Mouse (Mus musculus): Measurements from ENCODE around the gene Map3k19.

Map3k19 gene

GRCm38 (mm10) chr1:127796752-127797151, 58.1 kb downstream of the Map3k19 start:
- DNase-seq (ENCODE audit: low read depth) = no peak

- peak; percentile 88 for DNase-seq (ENCODE audit: low read depth)
These were observed 58.5 kb downstream of the Map3k19 start for GRCm38 (mm10) chr1:127796341-127796740.

GRCm38 (mm10) chr1:127795087-127795769, 59.6 kb downstream of the Map3k19 start:
- DNase-seq (ENCODE audit: low read depth) = no peak

- DNase-seq (ENCODE audit: low read depth) = no peak
These were observed 61.4 kb downstream of the Map3k19 start for GRCm38 (mm10) chr1:127793459-127793858.

GRCm38 (mm10) chr1:127788943-127789342, 65.9 kb downstream of the Map3k19 start:
- DNase-seq (ENCODE audit: low read depth) = no peak

- DNase-seq (ENCODE audit: low read depth) = peak; percentile 50
These were observed 68.9 kb downstream of the Map3k19 start for GRCm38 (mm10) chr1:127785882-127786281.

GRCm38 (mm10) chr1:127783862-127784261, 71.0 kb downstream of the Map3k19 start:
- DNase-seq (ENCODE audit: low read depth) = no peak

GRCm38 (mm10) chr1:127780849-127781248, 74.0 kb downstream of the Map3k19 start:
- DNase-seq (ENCODE audit: low read depth) = peak; percentile 39

GRCm38 (mm10) chr1:127780142-127780541, 74.7 kb downstream of the Map3k19 start:
- DNase-seq (ENCODE audit: low read depth) = no peak

GRCm38 (mm10) chr1:127778611-127779010, 76.2 kb downstream of the Map3k19 start:
- no peak for DNase-seq (ENCODE audit: low read depth)

- no peak for DNase-seq (ENCODE audit: low read depth)
These were observed 78.6 kb downstream of the Map3k19 start for GRCm38 (mm10) chr1:127776246-127776645.

GRCm38 (mm10) chr1:127775206-127775720, 79.6 kb downstream of the Map3k19 start:
- no peak for DNase-seq (ENCODE audit: low read depth)

GRCm38 (mm10) chr1:127774501-127774880, 80.3 kb downstream of the Map3k19 start:
- DNase-seq (ENCODE audit: low read depth) = peak; percentile 48

GRCm38 (mm10) chr1:127773803-127774500, 80.9 kb downstream of the Map3k19 start, which contains the start of gene Ccnt2:
Gene Ccnt2 (plus strand): TSS chr1:127774164.
- peak; percentile 100 for DNase-seq (ENCODE audit: low read depth)

- no peak for DNase-seq (ENCODE audit: low read depth)
These were observed 81.5 kb downstream of the Map3k19 start for GRCm38 (mm10) chr1:127773198-127773802.

- no peak for DNase-seq (ENCODE audit: low read depth)
These were observed 88.1 kb downstream of the Map3k19 start for GRCm38 (mm10) chr1:127766741-127767140.

- DNase-seq (ENCODE audit: low read depth) = peak; percentile 63
These were observed 89.4 kb downstream of the Map3k19 start for GRCm38 (mm10) chr1:127765468-127765867.
